Mouse (Mus musculus): ENCODE measurements at regions not wholly inside any gene's neighbourhood (a gene's known extent, or its start where the extent isn't known, plus 50 kb on each side); places are given as distances from the start of the nearest gene placed in this dataset.

GRCm38 (mm10) chr14:48738213-48738612, 64.6 kb upstream of the Otx2 start:
- WGBS = 74% methylated on average over 10 of the region's 10 CpGs
- no peak overlapping the region for H3K9ac ChIP-seq (ENCODE audit: low read depth, low read length)
- no peaks in the 10 kb centered on the region for H3K36me3 ChIP-seq (ENCODE audit: control insufficient read depth, insufficient read depth, low read length)
- H3K4me2 ChIP-seq (ENCODE audit: low read depth, low read length) = no peak overlapping the region
- H3K4me3 ChIP-seq (ENCODE audit: low read length) = no peak overlapping the region
- ATAC-seq = no peak
- H3K9me3 ChIP-seq (ENCODE audit: control insufficient read depth, low read length) = no peaks in the 10 kb centered on the region
- no peak overlapping the region for H3K27ac ChIP-seq (ENCODE audit: low read length)
- no peaks in the 10 kb centered on the region for H3K4me1 ChIP-seq (ENCODE audit: control insufficient read depth, insufficient read depth, low read length)
- H3K27me3 ChIP-seq (replicated peaks; ENCODE audit: control insufficient read depth, insufficient read depth, low read length) = no peaks in the 10 kb centered on the region

GRCm38 (mm10) chr14:48736969-48737860, 63.6 kb upstream of the Otx2 start:
- Histone ChIP-seq H3K9ac (ENCODE audit: low read depth, low read length) (no peak overlapping the region), H3K27ac (ENCODE audit: low read length) (no peak overlapping the region), H3K4me2 (ENCODE audit: low read depth, low read length) (no peak overlapping the region), H3K4me3 (ENCODE audit: low read length) (no peak overlapping the region), H3K4me1 (ENCODE audit: control insufficient read depth, insufficient read depth, low read length) (no peaks in the 10 kb centered on the region), H3K36me3 (ENCODE audit: control insufficient read depth, insufficient read depth, low read length) (no peaks in the 10 kb centered on the region), H3K9me3 (ENCODE audit: control insufficient read depth, low read length) (no peaks in the 10 kb centered on the region), H3K27me3 (replicated peaks; ENCODE audit: control insufficient read depth, insufficient read depth, low read length) (no peaks in the 10 kb centered on the region)
- WGBS = 68% methylated on average over 14 of the region's 14 CpGs
- no peak for ATAC-seq

- H3K9me3 ChIP-seq (ENCODE audit: control insufficient read depth, low read length) = no peaks in the 10 kb centered on the region
- ATAC-seq = no peak
- no peak overlapping the region for H3K27ac ChIP-seq (ENCODE audit: low read length)
- no peak overlapping the region for H3K9ac ChIP-seq (ENCODE audit: low read depth, low read length)
- no peaks in the 10 kb centered on the region for H3K4me1 ChIP-seq (ENCODE audit: control insufficient read depth, insufficient read depth, low read length)
- no peak overlapping the region for H3K4me3 ChIP-seq (ENCODE audit: low read length)
- H3K4me2 ChIP-seq (ENCODE audit: low read depth, low read length) = no peak overlapping the region
- no peaks in the 10 kb centered on the region for H3K27me3 ChIP-seq (replicated peaks; ENCODE audit: control insufficient read depth, insufficient read depth, low read length)
- WGBS = 85% methylated on average over 6 of the region's 6 CpGs
- no peaks in the 10 kb centered on the region for H3K36me3 ChIP-seq (ENCODE audit: control insufficient read depth, insufficient read depth, low read length)
These were observed 62.6 kb upstream of the Otx2 start for GRCm38 (mm10) chr14:48736211-48736610.

- Histone ChIP-seq H3K36me3 (ENCODE audit: control insufficient read depth, insufficient read depth, low read length) (no peaks in the 10 kb centered on the region), H3K9me3 (ENCODE audit: control insufficient read depth, low read length) (0 out of 2 replicates have a peak, but pooled peaks cover 2% of the 10 kb centered on the region), H3K4me1 (ENCODE audit: control insufficient read depth, insufficient read depth, low read length) (no peaks in the 10 kb centered on the region), H3K27ac (ENCODE audit: low read length) (no peak overlapping the region), H3K4me2 (ENCODE audit: low read depth, low read length) (no peak overlapping the region), H3K27me3 (replicated peaks; ENCODE audit: control insufficient read depth, insufficient read depth, low read length) (no peaks in the 10 kb centered on the region), H3K4me3 (ENCODE audit: low read length) (no peak overlapping the region), H3K9ac (ENCODE audit: low read depth, low read length) (no peak overlapping the region)
- WGBS = 83% methylated on average over 2 of the region's 2 CpGs
- no peak for ATAC-seq
These were observed 56.4 kb upstream of the Otx2 start for GRCm38 (mm10) chr14:48729996-48730395.

All from intestine, embryonic 16.5 days (tissue).